Mouse (Mus musculus) hindbrain, embryonic 16.5 days (tissue): ENCODE results near the gene Noxo1. TPM values are rescaled to one million over a fixed set of nuclear protein-coding genes. Genes with fewer than 3 reads are reported as not detected.

Experiments used
- ATAC-seq: fragments of 200-750 bp; cut with Nextera tagmentation; 2 replicates; pipeline ENCODE4 v1.8.0; 2017; ENCODE audit warnings: moderate TSS enrichment, moderate library complexity
- H3K27ac ChIP-seq: fragments of 300-500 bp; sonication (generic); 2 replicates; pipeline ENCODE4 v1.5.1; 2014; ENCODE audit warnings: low read depth, mild to moderate bottlenecking, control low read depth, low read length, moderate library complexity
- H3K27me3 ChIP-seq: fragments of 300-500 bp; sonication (generic); replicated peaks from 2 replicates; pipeline ENCODE4 v1.6.1; 2014; ENCODE audit warnings: low read length; ENCODE audit not compliant: control insufficient read depth, insufficient read depth
- H3K36me3 ChIP-seq: fragments of 300-500 bp; sonication (generic); 2 replicates; pipeline ENCODE4 v1.6.1; 2014; ENCODE audit warnings: mild to moderate bottlenecking, low read length, moderate library complexity, mixed read lengths; ENCODE audit not compliant: control insufficient read depth, insufficient read depth
- H3K4me1 ChIP-seq: fragments of 300-500 bp; sonication (generic); 2 replicates; pipeline ENCODE4 v1.6.1; 2014; ENCODE audit warnings: low read depth, low read length; ENCODE audit not compliant: control insufficient read depth, insufficient read depth
- H3K4me2 ChIP-seq: fragments of 300-500 bp; sonication (generic); 2 replicates; pipeline ENCODE4 v1.6.1; 2014; ENCODE audit warnings: mild to moderate bottlenecking, low read length, control low read depth, moderate library complexity
- H3K4me3 ChIP-seq: fragments of 300-500 bp; sonication (generic); 2 replicates; pipeline ENCODE4 v1.5.1; 2014; ENCODE audit warnings: mild to moderate bottlenecking, low read length, control low read depth, moderate library complexity
- H3K9ac ChIP-seq: fragments of 300-500 bp; sonication (generic); 2 replicates; pipeline ENCODE4 v1.6.1; 2014; ENCODE audit warnings: low read depth, mild to moderate bottlenecking, control low read depth, low read length, moderate library complexity
- H3K9me3 ChIP-seq: fragments of 300-500 bp; sonication (generic); 2 replicates; pipeline ENCODE4 v1.6.1; 2014; ENCODE audit warnings: mild to moderate bottlenecking, low read length, moderate library complexity; ENCODE audit not compliant: control insufficient read depth
- WGBS: fragments of 180-500 bp; shearing (Covaris S2); extraction: QIAGEN DNeasy Blood & Tissue Kit; methylation state at CpG from one replicate; pipeline ENCODE4 v1.1.7; 2014; 5-methylcytosine and 5-hydroxymethylcytosine counted together
- polyA plus RNA-seq: library from polyadenylated mRNA; unstranded; fragments of >200 nt; fragmentation: Nextera tagmentation; extraction: Ambion mirVana; gene quantifications from 2 replicates; pipeline ENCODE4 v1.2.1, GENCODE M21; 2015

Noxo1 gene
- polyA plus RNA-seq, 1 experiment from 2014 or later = 2.3 TPM

GRCm38 (mm10) chr17:24737135-24737810 lies 41.2 kb downstream of the Noxo1 start:
- H3K4me3 ChIP-seq = peak overlapping the region; percentile 55
- ATAC-seq = no peak
- no peak overlapping the region for H3K27ac ChIP-seq
- H3K4me2 ChIP-seq = peak overlapping the region; percentile 94
- 24% methylated on average over 8 of the region's 8 CpGs for WGBS
- peaks cover 15% of the 10 kb centered on the region for H3K4me1 ChIP-seq
- no peaks in the 10 kb centered on the region for H3K36me3 ChIP-seq
- no peaks in the 10 kb centered on the region for H3K9me3 ChIP-seq
- peaks cover 2% of the 10 kb centered on the region; the same call in 1 of the 2 replicates for H3K27me3 ChIP-seq
- peak overlapping the region; percentile 71 for H3K9ac ChIP-seq

GRCm38 (mm10) chr17:24738238-24738637 lies 42.2 kb downstream of the Noxo1 start:
- no peak overlapping the region for H3K4me3 ChIP-seq
- no peak overlapping the region for H3K9ac ChIP-seq
- no peak for ATAC-seq
- H3K36me3 ChIP-seq = no peaks in the 10 kb centered on the region
- peaks cover 15% of the 10 kb centered on the region for H3K4me1 ChIP-seq
- 85% methylated on average over 4 of the region's 4 CpGs for WGBS
- H3K27me3 ChIP-seq = peaks cover 2% of the 10 kb centered on the region; the same call in 1 of the 2 replicates
- H3K4me2 ChIP-seq = no peak overlapping the region
- H3K9me3 ChIP-seq = no peaks in the 10 kb centered on the region
- H3K27ac ChIP-seq = no peak overlapping the region

GRCm38 (mm10) chr17:24739926-24740325 lies 43.9 kb downstream of the Noxo1 start:
- no peak for ATAC-seq

GRCm38 (mm10) chr17:24742307-24742706 lies 46.3 kb downstream of the Noxo1 start:
- no peaks in the 10 kb centered on the region for H3K9me3 ChIP-seq
- H3K4me3 ChIP-seq = no peak overlapping the region
- ATAC-seq = no peak
- H3K27me3 ChIP-seq = peaks cover 2% of the 10 kb centered on the region; the same call in 1 of the 2 replicates
- 78% methylated on average over 8 of the region's 8 CpGs for WGBS
- H3K4me2 ChIP-seq = no peak overlapping the region
- peaks cover 4% of the 10 kb centered on the region for H3K4me1 ChIP-seq
- H3K27ac ChIP-seq = no peak overlapping the region
- H3K9ac ChIP-seq = no peak overlapping the region
- H3K36me3 ChIP-seq = no peaks in the 10 kb centered on the region

More at GRCm38 (mm10) chr17:24739926-24740325, 43.9 kb downstream of the Noxo1 start:
- Histone ChIP-seq H3K27ac (no peak overlapping the region), H3K4me2 (no peak overlapping the region), H3K4me3 (no peak overlapping the region), H3K4me1 (peaks cover 15% of the 10 kb centered on the region), H3K27me3 (no peaks in the 10 kb centered on the region), H3K9me3 (no peaks in the 10 kb centered on the region), H3K36me3 (no peaks in the 10 kb centered on the region), H3K9ac (no peak overlapping the region)
- WGBS = 87% methylated on average over 8 of the region's 8 CpGs

- 76% methylated on average over 5 of the region's 5 CpGs for WGBS
- no peak for ATAC-seq
- Histone ChIP-seq H3K4me1 (no peaks in the 10 kb centered on the region), H3K27me3 (peaks cover 3% of the 10 kb centered on the region), H3K27ac (no peak overlapping the region), H3K4me3 (no peak overlapping the region), H3K9me3 (no peaks in the 10 kb centered on the region), H3K36me3 (no peaks in the 10 kb centered on the region), H3K9ac (no peak overlapping the region), H3K4me2 (no peak overlapping the region)
These were observed 47.9 kb downstream of the Noxo1 start for GRCm38 (mm10) chr17:24743896-24744295.

- Histone ChIP-seq H3K4me2 (no peak overlapping the region), H3K36me3 (no peaks in the 10 kb centered on the region), H3K27me3 (peaks cover 7% of the 10 kb centered on the region), H3K9me3 (no peaks in the 10 kb centered on the region), H3K9ac (no peak overlapping the region), H3K4me1 (no peaks in the 10 kb centered on the region), H3K27ac (no peak overlapping the region), H3K4me3 (no peak overlapping the region)
- WGBS = 80% methylated on average over 3 of the region's 3 CpGs
- ATAC-seq = no peak
These were observed 48.3 kb downstream of the Noxo1 start for GRCm38 (mm10) chr17:24744381-24744780.

GRCm38 (mm10) chr17:24745526-24746497 lies 49.8 kb downstream of the Noxo1 start:
- H3K4me1 ChIP-seq = no peaks in the 10 kb centered on the region

GRCm38 (mm10) chr17:24746986-24747385 lies 51.0 kb downstream of the Noxo1 start:
- Histone ChIP-seq H3K4me2 (no peak overlapping the region), H3K4me3 (no peak overlapping the region), H3K27ac (no peak overlapping the region), H3K9me3 (no peaks in the 10 kb centered on the region), H3K9ac (no peak overlapping the region), H3K4me1 (no peaks in the 10 kb centered on the region), H3K27me3 (peaks cover 29% of the 10 kb centered on the region), H3K36me3 (no peaks in the 10 kb centered on the region)
- WGBS = 45% methylated on average over 4 of the region's 4 CpGs
- no peak for ATAC-seq

More at GRCm38 (mm10) chr17:24745526-24746497, 49.8 kb downstream of the Noxo1 start:
- H3K27ac ChIP-seq = no peak overlapping the region
- ATAC-seq = peak; percentile 89
- no peak overlapping the region for H3K4me3 ChIP-seq
- 22% methylated on average over 7 of the region's 7 CpGs for WGBS
- H3K27me3 ChIP-seq = peaks cover 19% of the 10 kb centered on the region
- H3K4me2 ChIP-seq = no peak overlapping the region
- H3K9me3 ChIP-seq = no peaks in the 10 kb centered on the region
- peak overlapping the region; percentile 18; the same call in 1 of the 2 replicates for H3K9ac ChIP-seq
- H3K36me3 ChIP-seq = no peaks in the 10 kb centered on the region
